Mouse (Mus musculus) heart, embryonic 15.5 days (tissue): ENCODE results near the gene Cavin4. TPM values are rescaled to one million over a fixed set of nuclear protein-coding genes. Genes with fewer than 3 reads are reported as not detected.

ENCODE experiments used
- ATAC-seq: fragments of 200-750 bp; cut with Nextera tagmentation; replicated peaks from 2 replicates; pipeline ENCODE4 v1.8.0; 2017; ENCODE audit warnings: low read depth, moderate TSS enrichment; ENCODE audit not compliant: insufficient number of reproducible peaks, insufficient read depth, low FRiP score
- H3K27ac ChIP-seq: fragments of 300-500 bp; sonication (generic); 2 replicates; pipeline ENCODE4 v1.5.1; 2015; ENCODE audit warnings: mild to moderate bottlenecking, inconsistent platforms
- H3K27me3 ChIP-seq: fragments of 300-500 bp; sonication (generic); 2 replicates; pipeline ENCODE4 v1.6.1; 2015; ENCODE audit warnings: inconsistent platforms
- H3K36me3 ChIP-seq: fragments of 300-500 bp; sonication (generic); 2 replicates; pipeline ENCODE4 v1.6.1; 2015; ENCODE audit warnings: mild to moderate bottlenecking, inconsistent platforms
- H3K4me1 ChIP-seq: fragments of 300-500 bp; sonication (generic); replicated peaks from 2 replicates; pipeline ENCODE4 v1.6.1; 2015; ENCODE audit warnings: inconsistent platforms
- H3K4me2 ChIP-seq: fragments of 300-500 bp; sonication (generic); 2 replicates; pipeline ENCODE4 v1.6.1; 2015; ENCODE audit warnings: inconsistent platforms, mild to moderate bottlenecking, moderate library complexity
- H3K4me3 ChIP-seq: fragments of 300-500 bp; sonication (generic); 2 replicates; pipeline ENCODE4 v1.5.1; 2015; ENCODE audit warnings: mild to moderate bottlenecking, inconsistent platforms
- H3K9ac ChIP-seq: fragments of 300-500 bp; sonication (generic); 2 replicates; pipeline ENCODE4 v1.6.1; 2015; ENCODE audit warnings: mild to moderate bottlenecking, inconsistent platforms
- H3K9me3 ChIP-seq: fragments of 300-500 bp; sonication (generic); replicated peaks from 2 replicates; pipeline ENCODE4 v1.6.1; 2016; ENCODE audit warnings: inconsistent platforms
- WGBS: fragments of 180-500 bp; shearing (Covaris S2); methylation state at CpG from one replicate; pipeline ENCODE4 v1.1.7; 2015; ENCODE audit warnings: mixed read lengths; 5-methylcytosine and 5-hydroxymethylcytosine counted together
- polyA plus RNA-seq: library from polyadenylated mRNA; unstranded; fragments of >200 nt; fragmentation: Nextera tagmentation; extraction: Ambion mirVana; gene quantifications from 2 replicates; pipeline ENCODE4 v1.2.1, GENCODE M21; 2015

The Cavin4 gene
- polyA plus RNA-seq: 13.2 and 17.3 TPM in 2 replicates

- Histone ChIP-seq H3K4me2 (peak within 1 kb of the TSS; percentile 43), H3K36me3 (no peaks in the 10 kb centered on the region; the same call in 1 of the 2 replicates), H3K27me3 (no peaks in the 10 kb centered on the region), H3K4me1 (peaks cover 7% of the 10 kb centered on the region; the same call in 1 of the 2 replicates), H3K9me3 (no peaks in the 10 kb centered on the region), H3K4me3 (peak within 1 kb of the TSS; percentile 29), H3K9ac (no peak within 1 kb of the TSS), H3K27ac (peak within 1 kb of the TSS; percentile 80)
- peak; percentile 80; the same call in 1 of the 2 replicates for ATAC-seq
- WGBS: 58% methylated on average over 10 of the region's 10 CpGs
Measured at GRCm38 (mm10) chr4:48663271-48663670, at the start of gene Cavin4. Gene Cavin4, plus strand, starts transcription at chr4:48663514.

DNA sequence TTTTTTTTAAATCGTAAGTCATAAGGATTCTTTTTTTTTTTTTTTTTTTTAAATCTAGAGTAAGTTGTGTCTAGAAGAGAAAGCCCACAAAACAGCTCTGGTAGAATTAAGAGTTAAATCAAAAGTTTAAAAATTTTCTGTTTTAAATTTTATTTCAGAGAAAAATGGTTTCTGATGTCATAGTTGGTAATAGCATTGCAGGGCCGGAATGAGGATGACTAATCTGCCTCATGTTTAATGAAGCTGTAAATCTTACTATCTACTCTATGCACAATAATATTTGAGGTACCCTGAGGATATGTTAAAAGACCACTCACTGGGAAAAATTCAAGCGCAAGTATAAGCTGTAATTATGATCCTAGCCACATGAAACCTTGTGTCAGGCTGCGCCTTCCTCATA lies 47.8 kb upstream of the Cavin4 start:
- Histone ChIP-seq H3K27ac (no peak overlapping the region), H3K36me3 (peaks cover 3% of the 10 kb centered on the region; the same call in 1 of the 2 replicates), H3K27me3 (no peaks in the 10 kb centered on the region), H3K4me3 (no peak overlapping the region), H3K4me1 (no peaks in the 10 kb centered on the region), H3K9ac (no peak overlapping the region), H3K4me2 (no peak overlapping the region), H3K9me3 (no peaks in the 10 kb centered on the region)
- WGBS: 91% methylated on average over 4 of the region's 4 CpGs
- ATAC-seq: no peak

- Histone ChIP-seq H3K9me3 (no peaks in the 10 kb centered on the region), H3K4me1 (no peaks in the 10 kb centered on the region), H3K4me3 (no peak overlapping the region), H3K27ac (no peak overlapping the region), H3K36me3 (peaks cover 3% of the 10 kb centered on the region; the same call in 1 of the 2 replicates), H3K9ac (no peak overlapping the region), H3K4me2 (no peak overlapping the region), H3K27me3 (no peaks in the 10 kb centered on the region)
- 93% methylated on average over 15 of the region's 15 CpGs for WGBS
- ATAC-seq: no peak
Measured at GRCm38 (mm10) chr4:48617201-48617600, 46.1 kb upstream of the Cavin4 start.

GRCm38 (mm10) chr4:48620121-48620520 lies 43.2 kb upstream of the Cavin4 start:
- ATAC-seq: no peak
- no peak overlapping the region for H3K4me2 ChIP-seq
- 85% methylated on average over 6 of the region's 6 CpGs for WGBS
- H3K9ac ChIP-seq: no peak overlapping the region
- no peaks in the 10 kb centered on the region for H3K27me3 ChIP-seq
- H3K4me3 ChIP-seq: no peak overlapping the region
- H3K9me3 ChIP-seq: no peaks in the 10 kb centered on the region
- no peaks in the 10 kb centered on the region for H3K4me1 ChIP-seq
- peaks cover 3% of the 10 kb centered on the region; the same call in 1 of the 2 replicates for H3K36me3 ChIP-seq
- no peak overlapping the region for H3K27ac ChIP-seq

DNA sequence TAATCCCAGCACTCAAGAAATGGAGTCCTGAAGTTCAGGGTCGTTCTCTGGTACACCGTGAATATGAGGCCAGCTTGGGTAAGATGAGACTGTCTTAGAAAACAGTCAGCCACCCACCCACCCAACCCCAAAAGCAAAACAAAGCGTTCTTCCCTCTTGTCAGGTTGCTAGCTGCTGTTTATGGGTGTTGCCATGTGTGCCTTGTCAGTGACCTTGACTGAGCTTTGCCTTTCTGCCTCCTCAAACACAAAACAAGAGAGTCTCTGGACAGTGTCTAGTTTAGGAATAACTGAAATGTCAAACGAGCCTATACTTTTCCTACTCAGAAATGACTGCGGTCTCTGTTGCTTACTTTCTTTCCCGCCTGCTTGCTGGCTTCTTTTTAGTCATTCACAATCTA lies 41.1 kb upstream of the Cavin4 start:
- Histone ChIP-seq H3K36me3 (0 out of 2 replicates have a peak, but pooled peaks cover under 1% of the 10 kb centered on the region), H3K4me3 (no peak overlapping the region), H3K4me1 (no peaks in the 10 kb centered on the region), H3K4me2 (no peak overlapping the region), H3K27me3 (no peaks in the 10 kb centered on the region), H3K9me3 (no peaks in the 10 kb centered on the region), H3K27ac (no peak overlapping the region), H3K9ac (no peak overlapping the region)
- 79% methylated on average over 6 of the region's 6 CpGs for WGBS
- ATAC-seq: no peak

GRCm38 (mm10) chr4:48622946-48623345 lies 40.4 kb upstream of the Cavin4 start:
- H3K27ac ChIP-seq: no peak overlapping the region
- ATAC-seq: no peak
- no peaks in the 10 kb centered on the region for H3K27me3 ChIP-seq
- no peaks in the 10 kb centered on the region for H3K36me3 ChIP-seq
- H3K4me3 ChIP-seq: no peak overlapping the region
- WGBS: 86% methylated on average over 7 of the region's 7 CpGs
- no peak overlapping the region for H3K9ac ChIP-seq
- no peaks in the 10 kb centered on the region for H3K4me1 ChIP-seq
- H3K9me3 ChIP-seq: no peaks in the 10 kb centered on the region
- no peak overlapping the region for H3K4me2 ChIP-seq

GRCm38 (mm10) chr4:48624961-48625360 lies 38.4 kb upstream of the Cavin4 start:
- 0 out of 2 replicates have a peak, but pooled peaks cover 7% of the 10 kb centered on the region for H3K36me3 ChIP-seq
- 90% methylated on average over 6 of the region's 6 CpGs for WGBS

GRCm38 (mm10) chr4:48625836-48626235 lies 37.5 kb upstream of the Cavin4 start:
- H3K27ac ChIP-seq: no peak overlapping the region
- H3K9me3 ChIP-seq: no peaks in the 10 kb centered on the region
- H3K4me2 ChIP-seq: no peak overlapping the region
- H3K4me3 ChIP-seq: no peak overlapping the region
- H3K9ac ChIP-seq: no peak overlapping the region
- WGBS: 90% methylated on average over 9 of the region's 9 CpGs
- no peaks in the 10 kb centered on the region for H3K27me3 ChIP-seq
- no peaks in the 10 kb centered on the region for H3K4me1 ChIP-seq
- ATAC-seq: no peak
- 0 out of 2 replicates have a peak, but pooled peaks cover 7% of the 10 kb centered on the region for H3K36me3 ChIP-seq

More at GRCm38 (mm10) chr4:48624961-48625360, 38.4 kb upstream of the Cavin4 start:
- no peak overlapping the region for H3K4me3 ChIP-seq
- H3K9me3 ChIP-seq: no peaks in the 10 kb centered on the region
- H3K27me3 ChIP-seq: no peaks in the 10 kb centered on the region
- H3K4me2 ChIP-seq: no peak overlapping the region
- ATAC-seq: no peak
- H3K9ac ChIP-seq: no peak overlapping the region
- no peak overlapping the region for H3K27ac ChIP-seq
- no peaks in the 10 kb centered on the region for H3K4me1 ChIP-seq

DNA sequence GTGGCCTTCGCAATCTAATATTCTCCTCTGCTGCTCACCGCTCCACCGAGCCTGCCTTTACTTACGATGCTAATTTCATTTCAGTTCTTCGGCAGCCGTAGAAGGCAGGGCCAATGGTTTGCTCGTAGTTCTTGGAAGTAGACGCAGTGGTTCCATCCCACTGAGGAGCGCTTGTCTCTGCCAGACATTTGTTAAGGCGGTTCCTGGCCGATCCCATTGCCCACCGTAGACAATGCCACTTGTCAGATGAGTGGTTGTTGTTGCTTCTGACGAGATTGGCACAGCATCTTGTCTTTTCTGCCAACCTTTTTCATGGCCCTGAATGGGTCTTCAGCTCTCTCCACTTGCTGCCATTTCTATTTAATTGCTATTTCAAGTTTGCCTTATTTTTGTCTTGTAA lies 33.9 kb upstream of the Cavin4 start:
- no peaks in the 10 kb centered on the region for H3K9me3 ChIP-seq
- H3K4me1 ChIP-seq: peaks cover 3% of the 10 kb centered on the region; the same call in 1 of the 2 replicates
- no peak overlapping the region for H3K27ac ChIP-seq
- H3K36me3 ChIP-seq: 0 out of 2 replicates have a peak, but pooled peaks cover 7% of the 10 kb centered on the region
- H3K4me2 ChIP-seq: no peak overlapping the region
- 97% methylated on average over 13 of the region's 13 CpGs for WGBS
- no peak overlapping the region for H3K4me3 ChIP-seq
- no peaks in the 10 kb centered on the region for H3K27me3 ChIP-seq
- H3K9ac ChIP-seq: no peak overlapping the region
- no peak for ATAC-seq

- WGBS: 85% methylated on average over 6 of the region's 6 CpGs
- H3K27ac ChIP-seq: no peak overlapping the region
- ATAC-seq: no peak
- H3K4me3 ChIP-seq: no peak overlapping the region
- no peaks in the 10 kb centered on the region for H3K9me3 ChIP-seq
- H3K4me2 ChIP-seq: no peak overlapping the region
- 0 out of 2 replicates have a peak, but pooled peaks cover 7% of the 10 kb centered on the region for H3K36me3 ChIP-seq
- H3K27me3 ChIP-seq: no peaks in the 10 kb centered on the region
- H3K9ac ChIP-seq: no peak overlapping the region
- H3K4me1 ChIP-seq: peaks cover 12% of the 10 kb centered on the region; the same call in 1 of the 2 replicates
Measured at GRCm38 (mm10) chr4:48633529-48633928, 29.8 kb upstream of the Cavin4 start.

DNA sequence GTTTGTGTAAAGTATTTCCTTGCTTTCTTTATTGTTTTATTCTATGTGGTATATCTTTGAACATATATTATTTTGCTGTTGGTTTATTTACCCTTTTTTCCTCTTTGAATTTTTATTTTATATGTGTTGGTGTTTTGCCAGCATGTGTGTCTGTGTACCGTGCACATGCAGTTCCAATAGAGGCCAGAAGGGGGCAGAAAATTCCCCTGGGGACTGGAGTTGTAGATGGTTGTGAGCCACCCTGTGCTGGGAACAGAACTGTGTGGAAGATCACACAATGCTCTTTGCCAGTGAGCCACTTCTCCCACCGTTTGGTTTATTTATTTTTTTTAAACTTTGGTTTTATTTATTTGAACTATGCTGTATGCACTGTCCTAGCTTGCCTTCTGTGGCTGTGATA lies 29.3 kb upstream of the Cavin4 start:
- ATAC-seq: no peak
- Histone ChIP-seq H3K4me1 (peaks cover 16% of the 10 kb centered on the region), H3K27me3 (no peaks in the 10 kb centered on the region), H3K36me3 (0 out of 2 replicates have a peak, but pooled peaks cover 5% of the 10 kb centered on the region), H3K27ac (no peak overlapping the region), H3K4me3 (no peak overlapping the region), H3K9me3 (no peaks in the 10 kb centered on the region), H3K9ac (no peak overlapping the region), H3K4me2 (no peak overlapping the region)
- WGBS: 75% methylated on average over 2 of the region's 2 CpGs

DNA sequence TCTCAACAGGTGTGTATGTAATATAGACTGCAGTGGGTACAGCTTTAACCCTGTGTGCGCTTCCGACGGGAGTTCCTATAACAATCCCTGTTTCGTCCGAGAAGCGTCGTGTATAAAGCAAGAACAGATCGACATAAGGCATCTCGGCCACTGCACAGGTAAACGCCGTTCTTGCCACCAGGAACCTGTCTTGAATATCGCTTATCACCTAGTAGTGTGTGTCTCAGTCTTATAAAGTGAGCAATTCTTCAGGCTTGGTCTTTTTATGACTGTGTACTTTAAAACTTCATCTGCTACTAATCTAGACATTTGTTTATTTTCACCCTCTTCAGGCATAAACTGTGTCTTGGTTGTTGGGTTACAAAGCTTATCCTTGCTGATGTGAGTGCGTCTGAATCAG lies 26.5 kb upstream of the Cavin4 start:
- Histone ChIP-seq H3K27ac (no peak overlapping the region), H3K4me2 (no peak overlapping the region), H3K36me3 (no peaks in the 10 kb centered on the region), H3K9ac (no peak overlapping the region), H3K4me3 (no peak overlapping the region), H3K27me3 (no peaks in the 10 kb centered on the region), H3K4me1 (peaks cover 13% of the 10 kb centered on the region), H3K9me3 (no peaks in the 10 kb centered on the region)
- WGBS: 88% methylated on average over 13 of the region's 13 CpGs
- ATAC-seq: no peak
